Mouse (Mus musculus): ENCODE results near the gene March4. TPM values are rescaled to one million over a fixed set of nuclear protein-coding genes. Genes with fewer than 3 reads are reported as not detected.
A peak's percentile ranks its signal among the peaks of the same experiment; 100 is the strongest.

Gene March4
- total RNA-seq, 1 experiment = not detected

GRCm38 (mm10) chr1:72578806-72579205 is 42.1 kb upstream of the March4 start:
- H3K4me3 ChIP-seq (ENCODE audit: insufficient read depth in 1 of 2, low read depth in 1 of 2, low read length in 2 of 2, poor library complexity in 1 of 2, severe bottlenecking in 1 of 2) = no peak overlapping the region

GRCm38 (mm10) chr1:72578351-72578750 is 41.6 kb upstream of the March4 start:
- TF ChIP-seq MAFK (IDR thresholded peaks at IDR 0.05; ENCODE audit: insufficient read depth, low read depth, low read length) = no peak
- no peak for TF ChIP-seq ZNF384 (IDR thresholded peaks at IDR 0.05; ENCODE audit: low read depth, low read length)
- TF ChIP-seq HCFC1 (IDR thresholded peaks at IDR 0.05; ENCODE audit: borderline replicate concordance, insufficient read depth, low read length) = no peak
- TF ChIP-seq CHD2 (IDR thresholded peaks at IDR 0.05; ENCODE audit: low read depth, low read length) = no peak
- no peak for TF ChIP-seq ZC3H11A (IDR thresholded peaks at IDR 0.05; ENCODE audit: borderline replicate concordance, low read depth, low read length)
- no peaks in the 10 kb centered on the region for H3K9me3 ChIP-seq (ENCODE audit: control insufficient read depth, insufficient read depth, low read depth, low read length)
- H3K36me3 ChIP-seq (ENCODE audit: control insufficient read depth, insufficient read depth, low read length, poor library complexity, severe bottlenecking) = no peaks in the 10 kb centered on the region
- H3K9ac ChIP-seq (ENCODE audit: insufficient read depth, low read depth, low read length, poor library complexity, severe bottlenecking) = no peak overlapping the region
- DNase-seq (ENCODE audit: low read depth, low spot score) = no peak
- no peak overlapping the region for H3K27ac ChIP-seq (ENCODE audit: insufficient read depth, low read depth, low read length, poor library complexity, severe bottlenecking)
- in situ Hi-C loops (cut with MboI; ENCODE audit: low sequenced_read_pairs in 2 of 2, unreplicated experiment in 2 of 2) = no loop called here
- no peak overlapping the region for H3K4me3 ChIP-seq (ENCODE audit: insufficient read depth in 1 of 2, low read depth in 1 of 2, low read length in 2 of 2, poor library complexity in 1 of 2, severe bottlenecking in 1 of 2)
- peaks cover 4 to 8% of the 10 kb centered on the region in 2 experiments; a peak in 1 of 4 replicates for H3K4me1 ChIP-seq (ENCODE audit: control insufficient read depth in 2 of 2, insufficient read depth in 2 of 2, low read length in 2 of 2, poor library complexity in 1 of 2)

More at GRCm38 (mm10) chr1:72578806-72579205, 42.1 kb upstream of the March4 start:
- no peaks in the 10 kb centered on the region for H3K9me3 ChIP-seq (ENCODE audit: control insufficient read depth, insufficient read depth, low read depth, low read length)
- in situ Hi-C loops (cut with MboI; ENCODE audit: low sequenced_read_pairs in 2 of 2, unreplicated experiment in 2 of 2) = no loop called here
- TF ChIP-seq HCFC1 (IDR thresholded peaks at IDR 0.05; ENCODE audit: borderline replicate concordance, insufficient read depth, low read length) (no peak), MAFK (IDR thresholded peaks at IDR 0.05; ENCODE audit: insufficient read depth, low read depth, low read length) (no peak), ZNF384 (IDR thresholded peaks at IDR 0.05; ENCODE audit: low read depth, low read length) (peak; percentile 91), CHD2 (IDR thresholded peaks at IDR 0.05; ENCODE audit: low read depth, low read length) (no peak)
- H3K4me1 ChIP-seq (ENCODE audit: control insufficient read depth in 2 of 2, insufficient read depth in 2 of 2, low read length in 2 of 2, poor library complexity in 1 of 2) = peaks cover 4 to 8% of the 10 kb centered on the region in 2 experiments; a peak in 2 of 4 replicates
- no peak overlapping the region for H3K9ac ChIP-seq (ENCODE audit: insufficient read depth, low read depth, low read length, poor library complexity, severe bottlenecking)
- DNase-seq (ENCODE audit: low read depth, low spot score) = peak; percentile 59
- no peak overlapping the region for H3K27ac ChIP-seq (ENCODE audit: insufficient read depth, low read depth, low read length, poor library complexity, severe bottlenecking)
- no peaks in the 10 kb centered on the region for H3K36me3 ChIP-seq (ENCODE audit: control insufficient read depth, insufficient read depth, low read length, poor library complexity, severe bottlenecking)

GRCm38 (mm10) chr1:72577481-72577922 is 40.8 kb upstream of the March4 start:
- DNase-seq (ENCODE audit: low read depth, low spot score) = no peak
- TF ChIP-seq CHD2 (IDR thresholded peaks at IDR 0.05; ENCODE audit: low read depth, low read length) = no peak
- no peak for TF ChIP-seq HCFC1 (IDR thresholded peaks at IDR 0.05; ENCODE audit: borderline replicate concordance, insufficient read depth, low read length)
- TF ChIP-seq MAFK (IDR thresholded peaks at IDR 0.05; ENCODE audit: insufficient read depth, low read depth, low read length) = no peak
- TF ChIP-seq ZNF384 (IDR thresholded peaks at IDR 0.05; ENCODE audit: low read depth, low read length) = no peak
- TF ChIP-seq ZC3H11A (IDR thresholded peaks at IDR 0.05; ENCODE audit: borderline replicate concordance, low read depth, low read length) = no peak
- Histone ChIP-seq H3K9ac (ENCODE audit: insufficient read depth, low read depth, low read length, poor library complexity, severe bottlenecking) (no peak overlapping the region), H3K36me3 (ENCODE audit: control insufficient read depth, insufficient read depth, low read length, poor library complexity, severe bottlenecking) (no peaks in the 10 kb centered on the region), H3K4me3 (ENCODE audit: insufficient read depth in 1 of 2, low read depth in 1 of 2, low read length in 2 of 2, poor library complexity in 1 of 2, severe bottlenecking in 1 of 2) (no peak overlapping the region), H3K27ac (ENCODE audit: insufficient read depth, low read depth, low read length, poor library complexity, severe bottlenecking) (no peak overlapping the region), H3K4me1 (ENCODE audit: control insufficient read depth in 2 of 2, insufficient read depth in 2 of 2, low read length in 2 of 2, poor library complexity in 1 of 2) (peaks cover 4 to 8% of the 10 kb centered on the region in 2 experiments; a peak in 1 of 4 replicates), H3K9me3 (ENCODE audit: control insufficient read depth, insufficient read depth, low read depth, low read length) (no peaks in the 10 kb centered on the region)
- in situ Hi-C loops (cut with MboI; ENCODE audit: low sequenced_read_pairs in 2 of 2, unreplicated experiment in 2 of 2) = no loop called here

- H3K4me3 ChIP-seq (ENCODE audit: insufficient read depth in 1 of 2, low read depth in 1 of 2, low read length in 2 of 2, poor library complexity in 1 of 2, severe bottlenecking in 1 of 2) = no peak overlapping the region
- H3K4me1 ChIP-seq (ENCODE audit: control insufficient read depth in 2 of 2, insufficient read depth in 2 of 2, low read length in 2 of 2, poor library complexity in 1 of 2) = peaks cover 4 to 8% of the 10 kb centered on the region in 2 experiments; a peak in 1 of 4 replicates
- in situ Hi-C loops (cut with MboI; ENCODE audit: low sequenced_read_pairs in 2 of 2, unreplicated experiment in 2 of 2) = no loop called here
- no peaks in the 10 kb centered on the region for H3K36me3 ChIP-seq (ENCODE audit: control insufficient read depth, insufficient read depth, low read length, poor library complexity, severe bottlenecking)
- DNase-seq (ENCODE audit: low read depth, low spot score) = no peak
- H3K27ac ChIP-seq (ENCODE audit: insufficient read depth, low read depth, low read length, poor library complexity, severe bottlenecking) = no peak overlapping the region
- H3K9me3 ChIP-seq (ENCODE audit: control insufficient read depth, insufficient read depth, low read depth, low read length) = no peaks in the 10 kb centered on the region
- TF ChIP-seq CHD2 (IDR thresholded peaks at IDR 0.05; ENCODE audit: low read depth, low read length) (no peak), ZC3H11A (IDR thresholded peaks at IDR 0.05; ENCODE audit: borderline replicate concordance, low read depth, low read length) (no peak), HCFC1 (IDR thresholded peaks at IDR 0.05; ENCODE audit: borderline replicate concordance, insufficient read depth, low read length) (no peak), ZNF384 (IDR thresholded peaks at IDR 0.05; ENCODE audit: low read depth, low read length) (no peak), MAFK (IDR thresholded peaks at IDR 0.05; ENCODE audit: insufficient read depth, low read depth, low read length) (no peak)
- H3K9ac ChIP-seq (ENCODE audit: insufficient read depth, low read depth, low read length, poor library complexity, severe bottlenecking) = no peak overlapping the region
These were observed 38.4 kb upstream of the March4 start for GRCm38 (mm10) chr1:72575121-72575520.
